Mouse (Mus musculus): ENCODE measurements around the gene Camsap2. TPM values are rescaled to one million over a fixed set of nuclear protein-coding genes. Genes with fewer than 3 reads are reported as not detected.

Camsap2 gene
- polyA plus RNA-seq, 1 experiment = 19.6 TPM

DNA sequence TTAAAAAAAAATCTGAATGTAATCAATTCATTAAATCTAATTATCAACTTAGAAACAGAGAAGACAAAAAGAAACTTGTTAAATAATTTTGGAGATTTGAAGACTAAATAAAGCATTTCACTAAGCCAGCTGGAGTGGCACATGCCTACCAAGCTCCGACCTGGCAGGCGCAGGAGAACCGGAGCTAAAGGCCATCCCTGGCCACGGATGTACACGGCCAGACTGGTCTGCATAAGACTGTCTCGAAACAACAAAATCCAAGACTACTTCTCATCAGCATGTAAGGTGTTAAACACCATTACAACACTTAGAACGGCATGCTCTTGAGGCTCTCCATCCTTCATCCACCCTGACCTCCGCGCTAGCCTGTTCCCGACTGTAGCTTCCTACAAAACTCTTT, 11.2 kb downstream of the Camsap2 start:
- WGBS = 95% methylated on average over 10 of the region's 10 CpGs

DNA sequence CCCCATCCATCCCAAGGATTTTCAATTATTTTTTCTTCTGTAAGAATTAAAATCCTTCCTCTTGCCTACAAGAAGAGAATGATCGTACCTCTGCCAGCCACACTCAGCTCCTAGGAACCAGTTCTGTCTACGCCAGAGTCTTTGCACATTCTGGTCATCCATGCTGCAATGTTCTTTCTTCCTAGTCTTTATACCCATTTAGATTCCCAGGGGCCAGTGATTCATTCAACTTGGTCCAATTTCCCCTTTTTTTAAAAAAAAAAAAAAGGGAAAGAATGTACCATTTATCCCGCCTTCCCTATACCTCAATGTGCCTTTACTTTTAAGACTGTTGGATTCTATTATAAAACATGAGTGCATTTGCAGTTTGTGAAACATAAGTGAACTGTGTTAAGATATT, 12.4 kb downstream of the Camsap2 start:
- Histone ChIP-seq H3K4me3 (replicated peaks; ENCODE audit: control insufficient read depth, low read depth, low read length) (no peak overlapping the region), H3K4me1 (ENCODE audit: control insufficient read depth, insufficient read depth, low read length) (no peaks in the 10 kb centered on the region), H3K27ac (ENCODE audit: control insufficient read depth, insufficient read depth, low read depth, low read length, poor library complexity) (no peak overlapping the region)
- WGBS = 86% methylated on average over 3 of the region's 3 CpGs
- no peak for TF ChIP-seq CTCF (IDR thresholded peaks at IDR 0.05; ENCODE audit: control insufficient read depth, insufficient read depth, low read length)
- no peak for TF ChIP-seq POLR2A (IDR thresholded peaks at IDR 0.05; ENCODE audit: borderline replicate concordance, control insufficient read depth, low read depth, low read length)

More for the DNA sequence above, 11.2 kb downstream of the Camsap2 start:
- TF ChIP-seq POLR2A (IDR thresholded peaks at IDR 0.05; ENCODE audit: borderline replicate concordance, control insufficient read depth, low read depth, low read length) (no peak), CTCF (IDR thresholded peaks at IDR 0.05; ENCODE audit: control insufficient read depth, insufficient read depth, low read length) (no peak)
- H3K4me1 ChIP-seq (ENCODE audit: control insufficient read depth, insufficient read depth, low read length) = no peaks in the 10 kb centered on the region
- no peak overlapping the region for H3K27ac ChIP-seq (ENCODE audit: control insufficient read depth, insufficient read depth, low read depth, low read length, poor library complexity)
- H3K4me3 ChIP-seq (replicated peaks; ENCODE audit: control insufficient read depth, low read depth, low read length) = no peak overlapping the region

DNA sequence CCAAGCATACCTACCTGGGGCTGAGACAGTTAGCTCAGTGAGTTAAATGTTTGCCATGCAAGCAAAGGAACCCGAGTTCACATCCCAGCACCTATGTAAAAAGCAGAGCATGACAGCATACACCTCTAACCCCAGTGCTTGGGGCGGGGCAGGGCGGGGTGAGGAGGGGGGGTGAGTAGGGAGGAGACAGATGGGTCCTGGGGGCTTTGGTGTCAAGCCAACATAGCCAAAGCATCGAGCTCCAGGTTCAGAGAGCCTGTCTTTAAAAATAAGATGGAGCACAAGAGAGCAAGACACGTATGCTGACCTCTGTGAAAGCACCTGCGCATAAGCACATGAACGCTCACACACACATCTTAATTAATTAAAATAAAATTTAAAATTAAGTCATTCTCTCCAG, 12.8 kb downstream of the Camsap2 start:
- 85% methylated on average over 7 of the region's 7 CpGs for WGBS
- Histone ChIP-seq H3K27ac (ENCODE audit: control insufficient read depth, insufficient read depth, low read depth, low read length, poor library complexity) (no peak overlapping the region), H3K4me3 (replicated peaks; ENCODE audit: control insufficient read depth, low read depth, low read length) (no peak overlapping the region), H3K4me1 (ENCODE audit: control insufficient read depth, insufficient read depth, low read length) (no peaks in the 10 kb centered on the region)
- TF ChIP-seq POLR2A (IDR thresholded peaks at IDR 0.05; ENCODE audit: borderline replicate concordance, control insufficient read depth, low read depth, low read length) = no peak
- no peak for TF ChIP-seq CTCF (IDR thresholded peaks at IDR 0.05; ENCODE audit: control insufficient read depth, insufficient read depth, low read length)

DNA sequence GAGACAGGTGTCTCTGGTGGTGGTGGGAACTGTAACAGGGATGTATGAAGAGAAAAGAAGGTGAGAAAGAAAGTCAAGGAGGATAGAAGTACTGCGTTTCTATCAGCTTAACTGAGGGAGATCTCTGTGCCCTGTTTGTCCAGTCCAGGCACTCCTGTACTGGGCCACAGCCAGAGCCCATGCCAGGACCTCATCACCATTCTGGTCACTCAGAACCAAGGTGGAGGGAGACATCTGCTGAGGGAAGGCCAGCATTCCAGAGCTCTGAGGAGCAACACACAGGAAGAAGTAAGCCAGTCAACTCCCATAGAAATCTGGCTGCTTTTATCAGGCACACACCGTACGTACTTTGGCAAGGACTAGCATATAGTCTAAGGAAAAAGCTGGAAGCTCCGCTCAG, 14.1 kb downstream of the Camsap2 start:
- WGBS = 84% methylated on average over 4 of the region's 4 CpGs
- Histone ChIP-seq H3K4me3 (replicated peaks; ENCODE audit: control insufficient read depth, low read depth, low read length) (no peak overlapping the region), H3K27ac (ENCODE audit: control insufficient read depth, insufficient read depth, low read depth, low read length, poor library complexity) (no peak overlapping the region; the same call in 1 of the 2 replicates), H3K4me1 (ENCODE audit: control insufficient read depth, insufficient read depth, low read length) (no peaks in the 10 kb centered on the region; the same call in 1 of the 2 replicates)
- TF ChIP-seq POLR2A (IDR thresholded peaks at IDR 0.05; ENCODE audit: borderline replicate concordance, control insufficient read depth, low read depth, low read length) (no peak), CTCF (IDR thresholded peaks at IDR 0.05; ENCODE audit: control insufficient read depth, insufficient read depth, low read length) (no peak)

DNA sequence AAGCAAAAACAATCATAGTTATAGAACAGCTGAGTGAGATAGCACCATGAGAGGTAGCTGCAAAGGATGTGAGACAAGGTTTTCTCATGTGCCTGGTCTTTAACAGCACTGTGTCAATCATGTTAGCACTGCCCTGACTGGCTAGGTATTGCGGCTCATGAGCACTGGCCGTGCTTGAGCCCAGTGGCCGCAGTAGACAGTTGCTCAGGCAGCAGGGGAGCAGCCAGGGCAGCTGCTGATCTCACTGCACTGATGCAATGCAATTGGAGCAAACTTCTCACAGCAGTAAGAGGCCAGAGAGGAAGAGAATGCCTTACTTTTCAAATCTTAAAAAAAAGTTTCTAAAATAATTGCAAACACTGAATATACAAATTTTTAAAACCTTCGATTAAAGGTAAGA, 16.5 kb downstream of the Camsap2 start:
- 95% methylated on average over 4 of the region's 4 CpGs for WGBS
- Histone ChIP-seq H3K27ac (ENCODE audit: control insufficient read depth, insufficient read depth, low read depth, low read length, poor library complexity) (no peak overlapping the region), H3K4me1 (ENCODE audit: control insufficient read depth, insufficient read depth, low read length) (no peaks in the 10 kb centered on the region; the same call in 1 of the 2 replicates), H3K4me3 (replicated peaks; ENCODE audit: control insufficient read depth, low read depth, low read length) (no peak overlapping the region)
- TF ChIP-seq POLR2A (IDR thresholded peaks at IDR 0.05; ENCODE audit: borderline replicate concordance, control insufficient read depth, low read depth, low read length) (no peak), CTCF (IDR thresholded peaks at IDR 0.05; ENCODE audit: control insufficient read depth, insufficient read depth, low read length) (no peak)

DNA sequence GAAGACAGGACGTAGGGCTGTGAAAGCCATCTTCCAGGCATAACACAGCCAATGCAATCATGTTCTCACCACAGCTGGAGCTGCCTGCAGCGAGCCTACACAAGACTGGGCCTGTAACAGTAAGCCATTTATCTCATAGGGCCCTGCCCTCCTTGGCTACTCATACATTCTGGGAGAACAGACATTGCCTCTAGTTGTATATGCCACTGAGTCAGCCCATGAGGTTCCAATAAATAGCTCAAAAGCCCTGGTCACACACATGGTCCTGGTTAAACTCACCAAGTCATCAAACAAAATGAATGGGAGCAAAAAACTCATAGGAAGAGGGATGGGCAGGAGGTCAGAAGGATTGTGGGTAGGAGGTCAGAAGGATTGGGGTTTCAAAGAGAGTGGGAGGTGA, 17.3 kb downstream of the Camsap2 start:
- TF ChIP-seq CTCF (IDR thresholded peaks at IDR 0.05; ENCODE audit: control insufficient read depth, insufficient read depth, low read length) = no peak
- no peak for TF ChIP-seq POLR2A (IDR thresholded peaks at IDR 0.05; ENCODE audit: borderline replicate concordance, control insufficient read depth, low read depth, low read length)
- Histone ChIP-seq H3K4me3 (replicated peaks; ENCODE audit: control insufficient read depth, low read depth, low read length) (no peak overlapping the region), H3K27ac (ENCODE audit: control insufficient read depth, insufficient read depth, low read depth, low read length, poor library complexity) (no peak overlapping the region), H3K4me1 (ENCODE audit: control insufficient read depth, insufficient read depth, low read length) (no peaks in the 10 kb centered on the region; the same call in 1 of the 2 replicates)
- 81% methylated on average over 2 of the region's 2 CpGs for WGBS

DNA sequence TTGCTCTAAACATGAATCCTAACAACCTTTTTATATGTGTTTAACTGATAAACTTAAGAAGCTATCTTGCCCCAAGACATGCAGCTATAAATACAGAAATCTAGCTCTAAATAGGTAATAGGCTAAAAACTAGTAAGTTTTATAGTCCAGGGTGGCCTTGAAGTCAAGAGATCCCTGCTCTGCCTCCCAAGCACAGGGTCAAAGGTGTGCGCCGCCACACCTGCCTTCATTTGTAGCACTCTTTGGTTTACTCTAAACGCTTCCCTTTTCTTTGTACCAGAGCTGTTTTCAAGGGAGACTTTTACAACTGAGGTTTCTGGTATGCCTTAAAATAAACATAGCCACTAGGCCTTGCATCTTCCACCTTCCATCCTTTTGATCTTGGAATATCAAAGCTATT, 18.3 kb downstream of the Camsap2 start:
- Histone ChIP-seq H3K4me3 (replicated peaks; ENCODE audit: control insufficient read depth, low read depth, low read length) (no peak overlapping the region), H3K27ac (ENCODE audit: control insufficient read depth, insufficient read depth, low read depth, low read length, poor library complexity) (no peak overlapping the region), H3K4me1 (ENCODE audit: control insufficient read depth, insufficient read depth, low read length) (peaks cover 2% of the 10 kb centered on the region)
- TF ChIP-seq CTCF (IDR thresholded peaks at IDR 0.05; ENCODE audit: control insufficient read depth, insufficient read depth, low read length) = no peak
- no peak for TF ChIP-seq POLR2A (IDR thresholded peaks at IDR 0.05; ENCODE audit: borderline replicate concordance, control insufficient read depth, low read depth, low read length)
- 93% methylated on average over 3 of the region's 3 CpGs for WGBS

DNA sequence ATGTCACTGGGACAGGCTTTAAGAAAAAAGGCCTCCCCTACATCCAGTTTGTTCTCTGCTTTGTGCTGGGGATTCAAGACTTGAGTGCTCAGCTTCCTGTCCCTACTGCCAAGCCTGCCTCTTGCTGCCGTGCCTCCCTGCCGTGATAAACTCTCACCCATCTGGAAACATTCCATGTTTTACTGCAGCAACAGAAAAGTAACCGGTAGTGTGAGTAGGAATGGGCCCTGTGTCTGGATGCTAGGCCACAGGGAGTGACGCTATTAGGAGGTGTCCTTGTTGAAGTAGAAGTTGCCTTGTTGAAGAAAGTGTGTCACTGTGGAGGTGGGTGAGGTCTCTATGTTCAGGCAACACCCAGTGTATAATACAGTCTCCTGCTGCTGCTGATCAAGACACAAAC, 20.0 kb downstream of the Camsap2 start:
- WGBS = 47% methylated on average over 4 of the region's 4 CpGs
- TF ChIP-seq CTCF (IDR thresholded peaks at IDR 0.05; ENCODE audit: control insufficient read depth, insufficient read depth, low read length) (no peak), POLR2A (IDR thresholded peaks at IDR 0.05; ENCODE audit: borderline replicate concordance, control insufficient read depth, low read depth, low read length) (no peak)
- no peak overlapping the region for H3K27ac ChIP-seq (ENCODE audit: control insufficient read depth, insufficient read depth, low read depth, low read length, poor library complexity)

DNA sequence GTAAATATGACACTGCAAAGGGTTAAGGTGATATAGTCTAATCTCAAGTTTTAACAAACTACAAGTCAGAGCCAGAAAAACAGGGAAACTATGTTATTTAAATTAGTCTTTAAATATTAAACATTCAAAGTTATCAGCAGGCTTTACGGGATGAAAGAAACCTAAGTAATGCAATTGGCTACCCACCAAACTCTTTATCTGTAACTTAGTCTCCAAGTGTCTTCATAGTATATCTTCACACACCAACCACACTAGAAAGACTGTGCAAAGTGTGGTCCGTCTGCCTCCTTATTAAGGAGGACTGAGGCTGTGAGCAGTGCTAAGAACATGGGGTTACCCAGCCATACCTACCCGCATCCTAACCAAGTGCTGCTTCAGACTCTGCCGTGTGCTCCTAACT, 23.6 kb downstream of the Camsap2 start:
- WGBS = 75% methylated on average over 4 of the region's 4 CpGs
- H3K4me3 ChIP-seq (replicated peaks; ENCODE audit: control insufficient read depth, low read depth, low read length) = no peak overlapping the region
- TF ChIP-seq CTCF (IDR thresholded peaks at IDR 0.05; ENCODE audit: control insufficient read depth, insufficient read depth, low read length) = no peak
- no peak for TF ChIP-seq POLR2A (IDR thresholded peaks at IDR 0.05; ENCODE audit: borderline replicate concordance, control insufficient read depth, low read depth, low read length)
- H3K27ac ChIP-seq (ENCODE audit: control insufficient read depth, insufficient read depth, low read depth, low read length, poor library complexity) = no peak overlapping the region
- H3K4me1 ChIP-seq (ENCODE audit: control insufficient read depth, insufficient read depth, low read length) = peaks cover 2% of the 10 kb centered on the region

More for the DNA sequence above, 20.0 kb downstream of the Camsap2 start:
- no peak overlapping the region for H3K4me3 ChIP-seq (replicated peaks; ENCODE audit: control insufficient read depth, low read depth, low read length)
- peaks cover 2% of the 10 kb centered on the region for H3K4me1 ChIP-seq (ENCODE audit: control insufficient read depth, insufficient read depth, low read length)
